Mouse (Mus musculus) monocyte, adult 2 months (primary cell): ENCODE data around the gene Shq1.

Source experiments
- DNase-seq, 2 experiments: peaks; one replicate each; pipeline ENCODE4 v3.0.0; 2022; ENCODE audit warnings: low spot score in 2 of 2, low read depth in 1 of 2

Gene Shq1

GRCm38 (mm10) chr6:100670880-100671344 is at the start of gene Shq1:
Shq1 (minus strand) TSS chr6:100671157.
- DNase-seq: peak; percentile 70 to 85

DNA sequence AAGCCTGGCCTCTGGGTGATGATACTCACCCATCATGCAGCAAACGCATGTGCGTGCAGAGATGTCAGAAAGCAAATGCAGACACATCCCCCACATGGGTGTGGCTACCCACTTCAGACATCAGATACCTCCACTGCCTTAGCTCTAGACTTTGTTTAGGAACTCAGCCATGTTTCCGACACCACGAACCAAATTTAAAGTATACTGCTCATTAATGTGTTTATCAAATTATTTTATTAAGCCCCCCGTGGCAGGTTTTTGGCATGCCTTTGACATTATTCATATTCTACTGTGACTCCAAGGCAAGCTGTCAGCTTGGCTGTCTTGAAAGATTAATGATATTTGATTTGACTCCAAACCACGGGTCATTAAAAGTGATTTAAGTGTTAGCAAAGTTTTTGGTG is 49.1 kb upstream of the Shq1 start:
- DNase-seq: no peak

DNA sequence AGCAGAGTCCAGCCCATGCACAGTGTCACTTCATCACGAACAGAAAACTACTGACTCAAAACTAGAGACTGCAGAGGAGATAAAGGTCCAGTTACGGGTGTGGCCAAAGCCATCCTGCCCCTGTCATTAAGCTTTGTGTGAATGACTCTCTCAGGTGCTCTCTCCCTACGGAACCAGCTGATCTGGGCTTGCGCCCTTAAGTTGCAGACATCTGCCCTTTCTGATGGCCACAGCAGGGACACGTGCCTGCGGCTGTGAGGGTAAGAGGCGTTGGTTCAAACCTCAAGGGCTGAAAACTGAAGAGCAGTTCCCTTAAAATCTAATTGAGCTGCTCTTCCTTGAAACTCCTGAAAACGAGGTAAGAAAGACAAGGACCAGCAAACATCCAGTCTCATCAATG is 45.9 kb upstream of the Shq1 start:
- no peak for DNase-seq

- DNase-seq: no peak
Observed at GRCm38 (mm10) chr6:100716152-100716551, 45.2 kb upstream of the Shq1 start.

DNA sequence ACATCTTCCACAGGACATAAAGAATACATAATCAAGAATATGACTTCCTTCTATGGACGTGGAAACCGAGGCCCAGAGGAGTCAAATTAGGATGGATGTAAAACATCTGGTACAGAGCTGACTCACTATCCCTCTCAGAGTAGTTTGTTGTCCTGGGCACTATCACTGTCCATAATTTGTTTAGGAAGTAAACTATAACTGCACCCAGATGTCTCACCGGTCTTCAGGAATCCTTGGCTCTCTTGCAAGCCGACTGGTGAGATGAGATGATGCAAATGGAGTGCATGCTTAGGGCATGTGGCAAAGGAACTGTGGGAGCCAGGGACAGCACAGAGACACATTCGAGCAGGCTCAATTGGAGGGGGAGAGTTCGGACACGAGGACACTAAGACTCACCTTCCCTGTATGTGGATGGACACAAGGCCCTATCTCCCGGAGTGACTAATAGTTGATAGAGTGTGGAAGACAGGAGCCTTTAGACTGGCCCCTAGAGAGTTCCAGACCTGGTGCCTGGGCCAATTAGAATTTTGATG is 44.4 kb upstream of the Shq1 start:
- DNase-seq: no peak

GRCm38 (mm10) chr6:100710866-100711265 is 39.9 kb upstream of the Shq1 start:
- no peak for DNase-seq

DNA sequence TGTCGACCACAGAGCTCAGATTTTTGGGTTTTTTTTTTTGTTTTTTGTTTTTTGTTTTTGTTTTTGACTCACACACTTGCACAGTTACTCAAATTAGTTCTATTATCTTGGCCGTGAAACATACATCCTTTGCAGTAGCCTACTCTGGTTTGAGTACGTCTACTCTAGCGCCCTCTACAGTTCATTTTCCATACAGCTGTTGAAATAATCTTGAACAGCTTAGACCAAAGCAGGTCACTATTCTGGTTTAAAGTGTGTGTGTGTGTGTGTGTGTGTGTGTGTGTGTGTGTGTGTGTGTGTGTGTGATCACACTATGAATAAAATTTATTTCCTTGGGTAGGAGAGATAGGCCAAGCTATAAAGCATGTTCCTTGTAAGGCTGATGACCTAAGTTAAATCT is 39.2 kb upstream of the Shq1 start:
- DNase-seq: no peak

- no peak for DNase-seq
Observed at GRCm38 (mm10) chr6:100709483-100709882, 38.5 kb upstream of the Shq1 start.

GRCm38 (mm10) chr6:100708996-100709395 is 38.0 kb upstream of the Shq1 start:
- no peak for DNase-seq

- DNase-seq: no peak
Observed at GRCm38 (mm10) chr6:100708248-100708647, 37.3 kb upstream of the Shq1 start.

DNA sequence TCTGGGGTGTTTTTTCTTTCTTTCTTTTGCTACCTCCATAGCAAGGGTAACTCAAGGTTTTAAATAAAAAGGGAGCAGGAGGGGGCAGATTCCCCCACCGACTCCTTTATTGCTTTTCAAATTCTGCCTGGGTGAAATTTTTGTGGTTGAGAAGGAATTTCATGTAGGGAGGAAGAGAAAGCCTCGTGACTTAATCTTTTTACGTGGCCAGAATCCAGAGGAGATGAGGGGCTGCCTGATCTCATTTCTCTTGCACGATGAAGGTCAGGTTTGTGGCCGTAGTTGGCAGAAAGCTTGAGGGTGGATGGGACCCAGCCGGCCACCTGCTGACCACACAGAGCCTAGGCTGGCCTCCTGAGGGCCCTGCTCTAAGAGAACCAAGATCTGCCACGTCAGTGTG is 36.6 kb upstream of the Shq1 start:
- DNase-seq: no peak

- no peak for DNase-seq
Observed at GRCm38 (mm10) chr6:100706861-100707260, 35.9 kb upstream of the Shq1 start.

- DNase-seq: no peak
Observed at GRCm38 (mm10) chr6:100705366-100705811, 34.4 kb upstream of the Shq1 start.

DNA sequence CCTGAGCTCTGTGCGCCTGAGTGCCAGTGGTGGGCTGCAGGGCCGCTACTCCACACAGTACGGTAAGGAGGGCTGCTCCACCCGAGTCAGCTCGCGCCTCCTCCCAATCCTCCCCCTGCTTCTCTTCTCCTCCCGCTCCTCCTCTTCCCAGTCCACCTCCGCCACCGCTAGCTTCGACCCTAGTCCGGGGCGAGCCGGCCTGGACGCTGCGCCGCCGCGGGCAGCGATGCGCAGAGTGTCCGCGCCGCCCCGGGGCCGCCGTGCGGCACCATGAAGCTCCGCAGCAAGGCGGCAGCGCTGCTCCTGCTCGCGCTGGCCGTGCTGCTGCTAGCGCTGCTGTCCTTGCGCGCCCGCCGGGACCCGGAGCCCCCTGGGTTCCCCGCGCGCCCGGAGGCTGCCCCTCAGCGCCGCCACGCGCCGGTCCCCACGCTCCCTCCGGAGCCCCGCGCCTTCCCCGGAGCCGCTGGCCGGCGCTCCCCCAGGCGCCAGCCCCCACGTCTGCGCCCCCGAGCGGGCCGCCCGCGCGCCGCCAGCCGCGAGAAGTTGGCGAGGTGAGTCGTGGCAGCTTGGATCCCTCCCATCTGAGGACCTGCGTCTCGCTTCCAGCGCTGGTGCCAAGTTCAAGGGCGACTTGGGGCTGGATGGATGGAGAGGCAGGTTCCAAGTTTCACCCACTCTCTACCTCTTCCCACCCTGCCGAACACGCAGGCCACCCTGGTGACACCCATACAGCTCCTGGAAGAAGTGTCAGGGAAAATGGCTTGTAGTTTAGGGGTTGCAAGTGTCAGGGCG is 33.8 kb upstream of the Shq1 start, which contains the start of gene Gxylt2:
TSS of gene Gxylt2 (plus strand) at position 161 of the 792 bp plus-strand sequence.
- DNase-seq: no peak

GRCm38 (mm10) chr6:100704197-100704573 is 33.2 kb upstream of the Shq1 start:
- no peak for DNase-seq

DNA sequence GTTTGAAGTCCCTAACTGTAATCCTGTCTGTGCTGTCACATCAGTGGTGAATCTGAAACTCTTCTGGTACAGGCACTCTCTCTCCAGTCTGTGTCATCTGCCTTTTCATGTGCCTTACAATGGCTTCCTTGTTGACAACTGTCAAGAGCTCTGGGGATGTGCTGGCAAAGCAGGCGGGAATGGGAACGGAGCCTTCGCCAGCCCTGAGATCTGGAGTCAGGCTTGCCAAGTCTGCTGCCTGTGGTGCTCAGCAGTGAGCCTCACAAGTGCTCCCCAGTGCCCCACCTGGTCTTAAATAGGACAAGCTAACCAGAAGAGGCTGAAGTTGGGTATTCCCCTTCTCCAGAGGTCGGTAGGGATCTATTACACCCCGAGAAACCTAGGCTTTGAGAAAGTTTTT is 29.8 kb upstream of the Shq1 start:
- DNase-seq: no peak

- DNase-seq: no peak
Observed at GRCm38 (mm10) chr6:100699986-100700385, 29.0 kb upstream of the Shq1 start.

DNA sequence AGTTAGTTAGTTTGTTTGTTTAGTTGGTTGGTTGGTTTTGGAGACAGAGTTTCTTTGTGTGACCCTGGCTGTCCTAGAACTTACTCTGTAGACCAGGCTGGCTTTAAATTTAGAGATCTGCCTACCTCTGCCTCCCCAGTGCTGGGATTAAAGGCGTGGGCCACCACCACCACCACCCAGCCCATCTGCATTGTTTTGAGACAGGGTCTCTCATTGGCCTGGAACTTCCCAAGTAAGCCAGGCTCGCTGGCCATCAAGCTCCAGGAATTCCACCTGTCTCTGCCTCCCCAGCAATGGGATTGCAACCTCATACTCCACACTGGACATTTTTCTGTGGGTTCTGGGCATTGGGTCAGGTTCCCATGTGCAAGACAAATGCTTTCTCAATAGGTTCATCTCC is 15.4 kb upstream of the Shq1 start:
- DNase-seq: no peak

GRCm38 (mm10) chr6:100678636-100679035 is 7.7 kb upstream of the Shq1 start:
- DNase-seq: no peak

DNA sequence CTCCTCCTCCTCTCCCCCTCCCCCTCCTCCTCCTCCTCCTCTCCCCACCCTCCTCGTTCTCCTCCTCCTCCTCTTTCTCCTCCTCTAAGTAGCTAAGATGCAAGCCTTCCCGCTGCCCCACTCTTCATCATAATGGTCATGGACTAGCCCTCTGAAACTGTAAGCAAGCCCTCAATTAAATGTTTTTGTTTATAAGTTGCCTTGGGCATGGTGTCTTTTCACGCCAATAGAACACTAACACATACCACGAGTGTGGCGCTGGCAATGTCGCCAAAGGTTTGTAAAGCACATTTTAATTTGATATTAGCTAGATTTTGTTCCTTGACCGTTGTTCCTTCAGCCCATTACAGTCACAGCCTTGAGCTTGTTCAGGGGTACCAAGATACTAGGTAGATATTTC is 5.5 kb upstream of the Shq1 start:
- DNase-seq: no peak

DNA sequence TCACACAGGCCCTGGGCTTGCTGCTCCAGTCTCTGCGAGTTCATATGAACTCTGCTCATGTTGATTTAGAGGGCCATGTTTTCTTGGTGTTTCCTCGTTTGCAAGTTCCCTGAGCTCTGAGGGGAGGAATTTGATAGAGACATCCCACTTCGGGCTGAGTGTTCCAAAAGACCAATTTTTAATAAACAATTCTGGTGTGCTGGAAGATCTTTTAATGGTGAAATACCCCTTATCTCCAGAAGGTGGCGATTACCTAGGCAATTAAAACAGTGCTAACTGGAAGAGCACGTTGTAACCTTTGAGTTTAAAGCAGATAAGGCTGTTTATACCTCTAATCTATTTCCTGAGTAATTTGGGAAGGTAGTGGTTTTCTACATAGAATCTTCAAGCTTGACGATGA is 4.0 kb upstream of the Shq1 start:
- no peak for DNase-seq

GRCm38 (mm10) chr6:100671401-100671800 is 444 bp upstream of the Shq1 start:
- no peak for DNase-seq

GRCm38 (mm10) chr6:100670370-100670841 is 551 bp downstream of the Shq1 start:
- DNase-seq: peak in 1 of 2 experiments; percentile 36
